Mouse (Mus musculus) neural tube, embryonic 14.5 days (tissue): ENCODE results near the gene Kctd20. TPM values are rescaled to one million over a fixed set of nuclear protein-coding genes. Genes with fewer than 3 reads are reported as not detected.

Experiments used
- polyA plus RNA-seq: library from polyadenylated mRNA; unstranded; fragments of >200 nt; fragmentation: Nextera tagmentation; extraction: Ambion mirVana; gene quantifications from 2 replicates; pipeline ENCODE4 v1.2.1, GENCODE M21; 2014

The Kctd20 gene
- polyA plus RNA-seq, 1 experiment from 2014 or later, result 66.6 TPM

Other genes starting within 250 kb of the Kctd20 start
- gene AC170998.1, start 225.9 kb upstream of the Kctd20 start, polyA plus RNA-seq, result 2.3 and 2.8 TPM in 2 replicates
- gene Mapk13, start 182.7 kb upstream of the Kctd20 start, polyA plus RNA-seq, result 0.32 and 0.96 TPM in 2 replicates
- 6.9 and 7.8 TPM in 2 replicates for gene Brpf3, start 150.9 kb upstream of the Kctd20 start, polyA plus RNA-seq
- 0.07 TPM in 1 of 2 replicates, not detected in the other for gene Pnpla1, start 93.5 kb upstream of the Kctd20 start, polyA plus RNA-seq
- gene 4930539E08Rik, start 36.6 kb upstream of the Kctd20 start, polyA plus RNA-seq, result 0.42 and 0.48 TPM in 2 replicates
- 0.41 TPM in 1 of 2 replicates, not detected in the other for gene Pxt1, start 8.1 kb upstream of the Kctd20 start, polyA plus RNA-seq
- gene Stk38, start 56.0 kb downstream of the Kctd20 start, polyA plus RNA-seq, result 82.4 and 99.1 TPM in 2 replicates
- gene Srsf3, start 80.7 kb downstream of the Kctd20 start, polyA plus RNA-seq, result 423 and 489 TPM in 2 replicates
- gene Cdkn1a, start 139.0 kb downstream of the Kctd20 start, polyA plus RNA-seq, result 59.8 and 81.1 TPM in 2 replicates
- gene Rab44, start 162.2 kb downstream of the Kctd20 start, polyA plus RNA-seq, result not detected in 2 replicates